Mouse (Mus musculus) embryonic facial prominence, embryonic 12.5 days (tissue): ENCODE results near the gene Ppara. TPM values are rescaled to one million over a fixed set of nuclear protein-coding genes. Genes with fewer than 3 reads are reported as not detected.

Source experiments
- ATAC-seq: fragments of 200-750 bp; cut with Nextera tagmentation; 2 replicates; pipeline ENCODE4 v1.8.0; 2017; ENCODE audit not compliant: insufficient number of reproducible peaks, insufficient read depth, low FRiP score, low TSS enrichment
- H3K27ac ChIP-seq: fragments of 300-500 bp; sonication (generic); 2 replicates; pipeline ENCODE4 v1.5.1; 2016; ENCODE audit warnings: mild to moderate bottlenecking
- H3K27me3 ChIP-seq: fragments of 300-500 bp; sonication (generic); 2 replicates; pipeline ENCODE4 v1.6.1; 2016; ENCODE audit warnings: mild to moderate bottlenecking, moderate library complexity
- H3K36me3 ChIP-seq: fragments of 300-500 bp; sonication (generic); 2 replicates; pipeline ENCODE4 v1.6.1; 2016; ENCODE audit warnings: mild to moderate bottlenecking
- H3K4me1 ChIP-seq: fragments of 300-500 bp; sonication (generic); 2 replicates; pipeline ENCODE4 v1.6.1; 2016
- H3K4me2 ChIP-seq: fragments of 300-500 bp; sonication (generic); replicated peaks from 2 replicates; pipeline ENCODE4 v1.6.1; 2016; ENCODE audit warnings: mild to moderate bottlenecking, moderate library complexity
- H3K4me3 ChIP-seq: fragments of 300-500 bp; sonication (generic); 2 replicates; pipeline ENCODE4 v1.5.1; 2016; ENCODE audit warnings: mild to moderate bottlenecking
- H3K9ac ChIP-seq: fragments of 300-500 bp; sonication (generic); 2 replicates; pipeline ENCODE4 v1.6.1; 2016; ENCODE audit warnings: mild to moderate bottlenecking, moderate library complexity
- H3K9me3 ChIP-seq: fragments of 300-500 bp; sonication (generic); 2 replicates; pipeline ENCODE4 v1.6.1; 2016; ENCODE audit warnings: mild to moderate bottlenecking, moderate library complexity
- WGBS: fragments of 180-500 bp; shearing (Covaris S2); methylation state at CpG from one replicate; pipeline ENCODE4 v1.1.7; 2016; 5-methylcytosine and 5-hydroxymethylcytosine counted together
- polyA plus RNA-seq: library from polyadenylated mRNA; unstranded; fragments of >200 nt; fragmentation: Nextera tagmentation; extraction: Ambion mirVana; gene quantifications from 2 replicates; pipeline ENCODE4 v1.2.1, GENCODE M21; 2016

The Ppara gene
- polyA plus RNA-seq, 1 experiment from 2014 or later: 2.2 TPM

- ATAC-seq: no peak
- no peak overlapping the region for H3K9ac ChIP-seq
- peaks cover 51% of the 10 kb centered on the region for H3K36me3 ChIP-seq
- H3K27ac ChIP-seq: no peak overlapping the region
- peaks cover 7% of the 10 kb centered on the region; the same call in 1 of the 2 replicates for H3K27me3 ChIP-seq
- H3K9me3 ChIP-seq: no peaks in the 10 kb centered on the region
- no peak overlapping the region for H3K4me2 ChIP-seq
- no peaks in the 10 kb centered on the region for H3K4me1 ChIP-seq
- no peak overlapping the region for H3K4me3 ChIP-seq
- WGBS: 88% methylated on average over 14 of the region's 14 CpGs
Measured at GRCm38 (mm10) chr15:85698345-85699034, 36.3 kb upstream of the Ppara start.

GRCm38 (mm10) chr15:85699452-85699851 lies 35.3 kb upstream of the Ppara start:
- Histone ChIP-seq H3K4me1 (no peaks in the 10 kb centered on the region), H3K4me3 (no peak overlapping the region), H3K9me3 (no peaks in the 10 kb centered on the region), H3K36me3 (peaks cover 47% of the 10 kb centered on the region), H3K9ac (no peak overlapping the region), H3K27ac (no peak overlapping the region), H3K4me2 (no peak overlapping the region), H3K27me3 (no peaks in the 10 kb centered on the region)
- WGBS: 86% methylated on average over 5 of the region's 5 CpGs
- no peak for ATAC-seq

- Histone ChIP-seq H3K27ac (no peak overlapping the region), H3K9ac (no peak overlapping the region), H3K36me3 (peaks cover 49% of the 10 kb centered on the region), H3K4me1 (no peaks in the 10 kb centered on the region), H3K9me3 (no peaks in the 10 kb centered on the region), H3K4me2 (no peak overlapping the region), H3K4me3 (no peak overlapping the region), H3K27me3 (no peaks in the 10 kb centered on the region)
- WGBS: 95% methylated on average over 13 of the region's 13 CpGs
- ATAC-seq: no peak
Measured at GRCm38 (mm10) chr15:85699862-85700501, 34.8 kb upstream of the Ppara start.

GRCm38 (mm10) chr15:85700716-85701115 lies 34.1 kb upstream of the Ppara start:
- no peak overlapping the region for H3K27ac ChIP-seq
- H3K4me3 ChIP-seq: no peak overlapping the region
- no peaks in the 10 kb centered on the region for H3K9me3 ChIP-seq
- H3K4me1 ChIP-seq: no peaks in the 10 kb centered on the region
- H3K4me2 ChIP-seq: no peak overlapping the region
- no peak overlapping the region for H3K9ac ChIP-seq
- H3K36me3 ChIP-seq: peaks cover 49% of the 10 kb centered on the region
- ATAC-seq: no peak
- H3K27me3 ChIP-seq: no peaks in the 10 kb centered on the region
- WGBS: 84% methylated on average over 9 of the region's 9 CpGs

GRCm38 (mm10) chr15:85701128-85701930 lies 33.5 kb upstream of the Ppara start:
- Histone ChIP-seq H3K4me3 (no peak overlapping the region), H3K36me3 (peaks cover 44% of the 10 kb centered on the region), H3K27me3 (no peaks in the 10 kb centered on the region), H3K9ac (no peak overlapping the region), H3K4me2 (no peak overlapping the region), H3K4me1 (no peaks in the 10 kb centered on the region), H3K27ac (no peak overlapping the region), H3K9me3 (no peaks in the 10 kb centered on the region)
- ATAC-seq: no peak
- 79% methylated on average over 10 of the region's 10 CpGs for WGBS

GRCm38 (mm10) chr15:85702411-85702951 lies 32.3 kb upstream of the Ppara start:
- no peak overlapping the region for H3K4me3 ChIP-seq
- H3K27me3 ChIP-seq: no peaks in the 10 kb centered on the region
- no peak for ATAC-seq
- H3K9me3 ChIP-seq: no peaks in the 10 kb centered on the region
- H3K4me1 ChIP-seq: no peaks in the 10 kb centered on the region
- H3K4me2 ChIP-seq: no peak overlapping the region
- H3K27ac ChIP-seq: no peak overlapping the region
- H3K36me3 ChIP-seq: peaks cover 45% of the 10 kb centered on the region
- no peak overlapping the region for H3K9ac ChIP-seq
- 87% methylated on average over 13 of the region's 13 CpGs for WGBS

- 73% methylated on average over 11 of the region's 11 CpGs for WGBS
- Histone ChIP-seq H3K9ac (no peak overlapping the region), H3K4me2 (no peak overlapping the region), H3K27ac (no peak overlapping the region), H3K27me3 (no peaks in the 10 kb centered on the region), H3K9me3 (no peaks in the 10 kb centered on the region), H3K4me1 (no peaks in the 10 kb centered on the region), H3K36me3 (peaks cover 43% of the 10 kb centered on the region), H3K4me3 (no peak overlapping the region)
- no peak for ATAC-seq
Measured at GRCm38 (mm10) chr15:85703194-85703641, 31.6 kb upstream of the Ppara start.

GRCm38 (mm10) chr15:85703858-85704257 lies 30.9 kb upstream of the Ppara start:
- ATAC-seq: no peak
- WGBS: 85% methylated on average over 4 of the region's 4 CpGs
- Histone ChIP-seq H3K9ac (no peak overlapping the region), H3K4me2 (no peak overlapping the region), H3K9me3 (no peaks in the 10 kb centered on the region), H3K27ac (no peak overlapping the region), H3K27me3 (no peaks in the 10 kb centered on the region), H3K4me3 (no peak overlapping the region), H3K4me1 (0 out of 2 replicates have a peak, but pooled peaks cover under 1% of the 10 kb centered on the region), H3K36me3 (peaks cover 39% of the 10 kb centered on the region)

GRCm38 (mm10) chr15:85704341-85705012 lies 30.3 kb upstream of the Ppara start:
- no peak overlapping the region for H3K4me3 ChIP-seq
- no peak overlapping the region for H3K9ac ChIP-seq
- H3K4me1 ChIP-seq: peaks cover 4% of the 10 kb centered on the region; the same call in 1 of the 2 replicates
- ATAC-seq: no peak
- H3K27ac ChIP-seq: no peak overlapping the region
- H3K27me3 ChIP-seq: no peaks in the 10 kb centered on the region
- 78% methylated on average over 8 of the region's 8 CpGs for WGBS
- H3K4me2 ChIP-seq: no peak overlapping the region
- H3K36me3 ChIP-seq: peaks cover 34% of the 10 kb centered on the region
- H3K9me3 ChIP-seq: no peaks in the 10 kb centered on the region

GRCm38 (mm10) chr15:85705013-85705528 lies 29.7 kb upstream of the Ppara start:
- Histone ChIP-seq H3K9me3 (no peaks in the 10 kb centered on the region), H3K27ac (no peak overlapping the region), H3K27me3 (no peaks in the 10 kb centered on the region), H3K4me1 (peaks cover 7% of the 10 kb centered on the region; the same call in 1 of the 2 replicates), H3K4me2 (no peak overlapping the region), H3K4me3 (no peak overlapping the region), H3K9ac (no peak overlapping the region), H3K36me3 (peaks cover 29% of the 10 kb centered on the region; the same call in 1 of the 2 replicates)
- ATAC-seq: no peak
- WGBS: 86% methylated on average over 9 of the region's 9 CpGs
